Comparison of ENCODE assay signal across 21 mouse cellular contexts in genomic region chr9:77732067-77732466, GRCm38 (mm10). TPM values are rescaled to one million over a fixed set of nuclear protein-coding genes. Genes with fewer than 3 reads are reported as not detected.
DNase-seq lines count a peak whose midpoint lies in the region; ATAC-seq and TF ChIP-seq lines count a peak whose summit lies in the region.
"Had no signal": no experiment of that assay in that cellular context is flagged by ENCODE, and none has a peak within 500 bp of the region (broad histone marks: within the 10 kb centered on the region; RNA-seq: fewer than 3 reads in every experiment).

No protein-coding gene starts in this region.

- no peak for TF ChIP-seq EP300 in lung, postnatal 0 days (IDR thresholded peaks at IDR 0.05)

- H3K36me3 ChIP-seq in heart, embryonic 10.5 days = no peaks in the 10 kb centered on the region
- H3K36me3 ChIP-seq in lung, postnatal 0 days (ENCODE audit: insufficient read depth, low read length) = no peaks in the 10 kb centered on the region
- H3K36me3 ChIP-seq in embryonic facial prominence, embryonic 10.5 days (replicated peaks) = no peaks in the 10 kb centered on the region
- H3K36me3 ChIP-seq: embryonic facial prominence, embryonic 13.5 days; heart, embryonic 13.5 days; hindbrain, embryonic 13.5 days had no signal

- no peak overlapping the region for H3K27ac ChIP-seq in heart, embryonic 10.5 days
- no peak overlapping the region for H3K27ac ChIP-seq in lung, postnatal 0 days (ENCODE audit: low read length)
- H3K27ac ChIP-seq in gastrocnemius, adult 2 months = no peak overlapping the region
- H3K27ac ChIP-seq in embryonic facial prominence, embryonic 10.5 days (replicated peaks) = no peak overlapping the region
- H3K27ac ChIP-seq: embryonic facial prominence, embryonic 13.5 days; forebrain, embryonic 13.5 days; heart, adult 2 months; heart, embryonic 13.5 days; hindbrain, embryonic 13.5 days; hindbrain, postnatal 0 days had no signal

- H3K9ac ChIP-seq in lung, postnatal 0 days (replicated peaks; ENCODE audit: low read depth) = no peak overlapping the region
- H3K9ac ChIP-seq: embryonic facial prominence, embryonic 13.5 days; forebrain, embryonic 13.5 days; forebrain, postnatal 0 days; heart, embryonic 13.5 days; hindbrain, embryonic 13.5 days had no signal

- intact Hi-C loops in heart, postnatal 14 days (cut with DNase I) = no loop called here
- intact Hi-C loops in gastrocnemius, adult 2 months (cut with DNase I) = no loop called here

- whole genome bisulfite sequencing in heart, embryonic 10.5 days = 56% methylated on average over 3 of the region's 3 CpGs
- WGBS in lung, postnatal 0 days = 42% methylated on average over 3 of the region's 3 CpGs
- 45% methylated on average over 3 of the region's 3 CpGs for WGBS in lung, adult 2 months
- WGBS in embryonic facial prominence, embryonic 10.5 days = 78% methylated on average over 3 of the region's 3 CpGs

- TF ChIP-seq POLR2A in lung, adult 2 months (IDR thresholded peaks at IDR 0.05; ENCODE audit: borderline replicate concordance, extremely low read depth, low read depth, low read length) = no peak

- no peak for ATAC-seq in lung, postnatal 0 days
- ATAC-seq in megakaryocyte, adult 5-6 weeks (ENCODE audit: poor library complexity, severe bottlenecking) = peak; percentile 74
- ATAC-seq: activated CD4-positive, CD25-positive, alpha-beta regulatory T cell, adult 4 months; forebrain, embryonic 13.5 days; forebrain, postnatal 0 days; hindbrain, postnatal 0 days; Patski had no signal

- H3K4me2 ChIP-seq in lung, postnatal 0 days (replicated peaks; ENCODE audit: low read depth, low read length) = no peak overlapping the region
- H3K4me2 ChIP-seq: embryonic facial prominence, embryonic 13.5 days; forebrain, embryonic 13.5 days; heart, embryonic 13.5 days; hindbrain, embryonic 13.5 days had no signal

- H3K4me1 ChIP-seq in heart, embryonic 10.5 days = no peaks in the 10 kb centered on the region
- no peaks in the 10 kb centered on the region for H3K4me1 ChIP-seq in lung, postnatal 0 days (ENCODE audit: insufficient read depth, low read depth, low read length)
- no peaks in the 10 kb centered on the region for H3K4me1 ChIP-seq in lung, adult 2 months (ENCODE audit: control insufficient read depth, insufficient read depth, low read length)
- no peaks in the 10 kb centered on the region for H3K4me1 ChIP-seq in embryonic facial prominence, embryonic 10.5 days
- H3K4me1 ChIP-seq: embryonic facial prominence, embryonic 13.5 days; forebrain, embryonic 13.5 days; heart, embryonic 13.5 days; hindbrain, embryonic 13.5 days had no signal

- no peak overlapping the region for H3K4me3 ChIP-seq in heart, embryonic 10.5 days
- no peak overlapping the region for H3K4me3 ChIP-seq in lung, postnatal 0 days (ENCODE audit: low read depth, low read length)
- H3K4me3 ChIP-seq in lung, adult 2 months (replicated peaks; ENCODE audit: extremely low read depth, low read depth, low read length) = no peak overlapping the region
- no peak overlapping the region for H3K4me3 ChIP-seq in gastrocnemius, adult 2 months
- H3K4me3 ChIP-seq in embryonic facial prominence, embryonic 10.5 days = no peak overlapping the region
- H3K4me3 ChIP-seq: embryonic facial prominence, embryonic 13.5 days; forebrain, embryonic 13.5 days; heart, adult 2 months; heart, embryonic 13.5 days; hindbrain, embryonic 13.5 days had no signal

- DNase-seq in heart, embryonic 10.5 days (ENCODE audit: low spot score) = peak; percentile 45
- no peak for DNase-seq in heart, postnatal 14 days
- DNase-seq in lung, postnatal 0 days (ENCODE audit: low spot score) = peak; percentile 17
- no peak for DNase-seq in lung, adult 2 months
- no peak for DNase-seq in gastrocnemius, adult 2 months
- DNase-seq in embryonic facial prominence, embryonic 10.5 days (ENCODE audit: low spot score) = no peak
- DNase-seq: adrenal gland, postnatal 14 days; cerebellum, adult 18-20 months; cerebellum, postnatal 10 days; forebrain, postnatal 0 days; gastrocnemius, postnatal 36 days; heart, adult 2 months; heart, postnatal 4 days had no signal

- TF ChIP-seq CTCF in lung, postnatal 0 days (IDR thresholded peaks at IDR 0.05) = no peak
- TF ChIP-seq CTCF in lung, adult 2 months (IDR thresholded peaks at IDR 0.05; ENCODE audit: insufficient read depth, low read length) = no peak
- no peak for TF ChIP-seq CTCF in gastrocnemius, adult 2 months (IDR thresholded peaks at IDR 0.05)

- H3K27me3 ChIP-seq in heart, embryonic 10.5 days (ENCODE audit: insufficient read depth, poor library complexity, severe bottlenecking) = no peaks in the 10 kb centered on the region
- no peaks in the 10 kb centered on the region for H3K27me3 ChIP-seq in lung, postnatal 0 days (replicated peaks; ENCODE audit: insufficient read depth, low read length)
- H3K27me3 ChIP-seq in embryonic facial prominence, embryonic 10.5 days (replicated peaks; ENCODE audit: low read depth, poor library complexity, severe bottlenecking) = no peaks in the 10 kb centered on the region
- H3K27me3 ChIP-seq: embryonic facial prominence, embryonic 13.5 days; forebrain, embryonic 13.5 days; heart, embryonic 13.5 days; hindbrain, embryonic 13.5 days; Patski had no signal

- H3K9me3 ChIP-seq in heart, embryonic 10.5 days = no peaks in the 10 kb centered on the region
- no peaks in the 10 kb centered on the region for H3K9me3 ChIP-seq in lung, postnatal 0 days (ENCODE audit: low read length)
- H3K9me3 ChIP-seq in embryonic facial prominence, embryonic 10.5 days = peaks cover 3% of the 10 kb centered on the region; the same call in 1 of the 2 replicates
- H3K9me3 ChIP-seq: forebrain, embryonic 13.5 days; heart, embryonic 13.5 days; hindbrain, embryonic 13.5 days had no signal

RNA-seq across cellular contexts. Expression of gene Gclc, which starts 22.3 kb away (rescaled TPM):
- polyA plus RNA-seq in heart, embryonic 10.5 days (2016; fragmentation: Nextera tagmentation; extraction: Ambion mirVana) = 12.2 and 15.4 TPM in 2 replicates
- total RNA-seq in heart, postnatal 14 days (2021) = 10 to 100 TPM in 1 of 2 experiments, 1 to 10 TPM in 1; 9.7 to 11.6 TPM
- 40.8 and 71.8 TPM in 2 replicates for polyA plus RNA-seq in lung, postnatal 0 days (2015; fragmentation: Nextera tagmentation; extraction: Ambion mirVana)
- polyA plus RNA-seq in lung, adult 2 months (2012; rRNA removed) = 40.4 and 49.3 TPM in 2 replicates
- 21.9 and 25.7 TPM in 2 replicates for total RNA-seq in megakaryocyte, adult 5-6 weeks (2015)
- total RNA-seq in megakaryocyte, adult 5-6 weeks (2017) = 24.7 and 28.5 TPM in 2 replicates
- 10 to 100 TPM in 1 of 2 experiments, 1 to 10 TPM in 1; 8.9 to 11.2 TPM for total RNA-seq in gastrocnemius, adult 2 months (2021)
- polyA plus RNA-seq in embryonic facial prominence, embryonic 10.5 days (2016; fragmentation: Nextera tagmentation; extraction: Ambion mirVana) = 14.5 and 17.5 TPM in 2 replicates

Comparison
In these comparisons a context has a peak if more than half of its experiments do, and no peak if none do; other contexts are left out.
1. DNase-seq: peak in heart, embryonic 10.5 days (single experiment) and lung, postnatal 0 days (single experiment); none in heart, postnatal 14 days (0 of 2), lung, adult 2 months (single experiment), gastrocnemius, adult 2 months (single experiment) and embryonic facial prominence, embryonic 10.5 days (single experiment).